In the genomic region with DNA sequence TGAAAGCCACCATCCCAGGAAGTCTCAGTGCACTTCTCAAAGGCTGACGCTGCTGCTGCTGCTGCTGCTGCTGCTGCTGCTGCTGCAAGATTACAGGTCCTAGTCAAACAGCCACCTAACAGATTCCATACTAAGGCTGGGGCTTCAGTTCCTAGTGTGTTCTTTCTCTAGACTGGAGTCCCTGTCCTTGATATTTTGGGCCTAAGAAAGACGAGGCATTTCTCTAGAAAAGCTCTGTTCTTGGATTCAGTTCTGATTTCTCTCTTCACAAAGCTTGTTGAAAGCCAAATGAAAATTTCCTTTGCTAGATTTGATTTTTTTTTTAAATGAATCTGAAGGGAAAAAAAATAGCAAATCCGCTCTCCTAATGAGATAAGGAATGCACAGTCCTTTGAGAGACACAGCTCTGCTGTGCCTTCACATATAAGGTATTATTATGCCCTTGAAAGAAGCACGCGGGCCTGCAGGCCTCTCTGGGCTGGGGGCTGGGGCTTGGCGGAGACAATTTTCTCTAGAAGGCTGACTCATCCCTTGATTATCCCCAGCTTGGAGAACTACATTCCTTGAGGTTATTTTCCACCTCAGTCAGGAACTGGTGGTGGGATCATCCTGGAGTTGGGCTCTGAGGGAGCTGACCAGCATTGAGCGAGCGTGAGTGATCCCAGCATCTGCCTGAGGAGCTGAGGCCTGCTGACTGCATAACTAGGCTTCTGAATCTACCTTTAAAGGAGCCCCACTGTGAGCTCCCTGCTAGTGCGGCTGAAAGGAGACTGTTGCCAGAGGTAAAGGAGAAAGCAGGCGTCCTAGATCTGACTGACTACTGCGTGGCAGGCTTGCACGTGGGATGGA, we compare ENCODE assay signal across 13 mouse cellular contexts. TPM values are rescaled to one million over a fixed set of nuclear protein-coding genes. Genes with fewer than 3 reads are reported as not detected.
A peak's percentile ranks its signal among the peaks of the same experiment; 100 is the strongest.
DNase-seq lines count a peak whose midpoint lies in the region; ATAC-seq lines count a peak whose summit lies in the region.
"Had no signal": no experiment of that assay in that cellular context is flagged by ENCODE, and none has a peak within 500 bp of the region (broad histone marks: within the 10 kb centered on the region; RNA-seq: fewer than 3 reads in every experiment).

No protein-coding gene starts in this region.

- 0 out of 2 replicates have a peak overlapping the region, but pooled peaks have one; percentile 30 for H3K27ac ChIP-seq in hindbrain, embryonic 13.5 days
- H3K27ac ChIP-seq in hindbrain, embryonic 10.5 days = no peak overlapping the region
- H3K27ac ChIP-seq in midbrain, embryonic 10.5 days (replicated peaks) = 0 out of 2 replicates have a peak overlapping the region, but pooled peaks have one; percentile 2
- H3K27ac ChIP-seq: liver, embryonic 12.5 days had no signal

- H3K36me3 ChIP-seq in hindbrain, embryonic 13.5 days = no peaks in the 10 kb centered on the region
- no peaks in the 10 kb centered on the region for H3K36me3 ChIP-seq in hindbrain, embryonic 10.5 days
- H3K36me3 ChIP-seq in midbrain, embryonic 10.5 days = no peaks in the 10 kb centered on the region
- H3K36me3 ChIP-seq: liver, embryonic 12.5 days had no signal

- H3K4me2 ChIP-seq in hindbrain, embryonic 13.5 days = no peak overlapping the region
- H3K4me2 ChIP-seq: liver, embryonic 12.5 days had no signal

- no peak for DNase-seq in hindbrain, embryonic 10.5 days (ENCODE audit: low spot score)
- peak; percentile 91 for DNase-seq in 3T3-L1 (ENCODE audit: low read depth, low spot score)
- peak; percentile 44 for DNase-seq in ZHBTc4 (ENCODE audit: low read depth, low spot score)
- no peak for DNase-seq in midbrain, embryonic 10.5 days (ENCODE audit: low spot score)
- DNase-seq in adrenal gland, postnatal 36 days = no peak
- DNase-seq in heart, adult 9 months (ENCODE audit: low spot score in 2 of 2) = no peak
- DNase-seq: adrenal gland, postnatal 14 days; cerebellum, postnatal 36 days; thymus, adult 2 months had no signal

- 0 out of 2 replicates have a peak, but pooled peaks cover 4% of the 10 kb centered on the region for H3K4me1 ChIP-seq in hindbrain, embryonic 13.5 days (replicated peaks)
- H3K4me1 ChIP-seq in hindbrain, embryonic 10.5 days (replicated peaks) = peaks cover 24% of the 10 kb centered on the region
- peaks cover 31% of the 10 kb centered on the region for H3K4me1 ChIP-seq in midbrain, embryonic 10.5 days
- H3K4me1 ChIP-seq: liver, embryonic 12.5 days had no signal

- no peak overlapping the region for H3K4me3 ChIP-seq in hindbrain, embryonic 13.5 days
- H3K4me3 ChIP-seq in hindbrain, embryonic 10.5 days = no peak overlapping the region
- no peak overlapping the region for H3K4me3 ChIP-seq in midbrain, embryonic 10.5 days
- H3K4me3 ChIP-seq: liver, embryonic 12.5 days had no signal

- H3K27me3 ChIP-seq in hindbrain, embryonic 13.5 days = no peaks in the 10 kb centered on the region
- peaks cover 2% of the 10 kb centered on the region; the same call in 1 of the 2 replicates for H3K27me3 ChIP-seq in hindbrain, embryonic 10.5 days (ENCODE audit: insufficient read depth, poor library complexity, severe bottlenecking)
- no peaks in the 10 kb centered on the region; the same call in 1 of the 2 replicates for H3K27me3 ChIP-seq in midbrain, embryonic 10.5 days (ENCODE audit: low read depth, poor library complexity, severe bottlenecking)
- H3K27me3 ChIP-seq: CH12.LX had no signal

- no peak overlapping the region for H3K9ac ChIP-seq in hindbrain, embryonic 13.5 days
- H3K9ac ChIP-seq: liver, embryonic 12.5 days had no signal

- no peak for ATAC-seq in hindbrain, embryonic 13.5 days (ENCODE audit: low FRiP score)
- no peak for ATAC-seq in inflammation-experienced regulatory T-cells, adult 6 months
- ATAC-seq: liver, embryonic 12.5 days had no signal

- no peaks in the 10 kb centered on the region for H3K9me3 ChIP-seq in hindbrain, embryonic 13.5 days
- no peaks in the 10 kb centered on the region for H3K9me3 ChIP-seq in hindbrain, embryonic 10.5 days
- no peaks in the 10 kb centered on the region for H3K9me3 ChIP-seq in midbrain, embryonic 10.5 days (replicated peaks)
- H3K9me3 ChIP-seq: liver, embryonic 12.5 days had no signal

- 29% methylated on average over 12 of the region's 12 CpGs for WGBS in hindbrain, embryonic 13.5 days
- 27% methylated on average over 12 of the region's 12 CpGs for WGBS in hindbrain, embryonic 10.5 days
- WGBS in midbrain, embryonic 10.5 days = 21% methylated on average over 12 of the region's 12 CpGs

RNA-seq across cellular contexts. Expression of a gene that starts 21.2 kb away (rescaled TPM):
- polyA plus RNA-seq in hindbrain, embryonic 13.5 days (2015; fragmentation: Nextera tagmentation; extraction: Ambion mirVana) = 8.4 and 9.9 TPM in 2 replicates
- 9.7 and 9.9 TPM in 2 replicates for polyA plus RNA-seq in hindbrain, embryonic 10.5 days (2016; fragmentation: Nextera tagmentation; extraction: Ambion mirVana)
- polyA plus RNA-seq in midbrain, embryonic 10.5 days (2016; fragmentation: Nextera tagmentation; extraction: Ambion mirVana) = 10.9 and 12.2 TPM in 2 replicates
- 1 to 10 TPM; 1.7 to 2.0 TPM for total RNA-seq in adrenal gland, postnatal 36 days (2021)
- polyA plus RNA-seq in inflammation-experienced regulatory T-cells, adult 6 months (2017; shearing (Covaris generic)) = under 1 TPM in 2 of 3 experiments, not detected in 1; 0.12 to 0.39 TPM

Comparison
In these comparisons a context has a peak if more than half of its experiments do, and no peak if none do; other contexts are left out.
1. DNase-seq: peak in 3T3-L1 (single experiment) and ZHBTc4 (single experiment); none in hindbrain, embryonic 10.5 days (single experiment), midbrain, embryonic 10.5 days (single experiment), adrenal gland, postnatal 36 days (0 of 2) and heart, adult 9 months (0 of 2).